Mouse (Mus musculus) C2C12 (cell line): ENCODE measurements around the gene Caln1. TPM values are rescaled to one million over a fixed set of nuclear protein-coding genes. Genes with fewer than 3 reads are reported as not detected.

Experiments used
- H3K27me3 ChIP-seq: one replicate; pipeline ENCODE4 v1.6.1; 2011; ENCODE audit not compliant: control insufficient read depth, insufficient read depth, insufficient read length
- H3K36me3 ChIP-seq: one replicate; pipeline ENCODE4 v1.6.1; 2011; ENCODE audit not compliant: control insufficient read depth, insufficient read depth
- H3K4me3 ChIP-seq: one replicate; pipeline ENCODE4 v1.5.1; 2011; ENCODE audit warnings: mild to moderate bottlenecking, control low read depth; ENCODE audit not compliant: poor library complexity, insufficient read depth, severe bottlenecking
- H3K79me2 ChIP-seq: one replicate; pipeline ENCODE4 v1.6.1; 2011; ENCODE audit not compliant: control insufficient read depth, insufficient read depth
- H3K79me3 ChIP-seq: one replicate; pipeline ENCODE4 v1.6.1; 2011; ENCODE audit warnings: low read depth, control low read depth
- H3ac ChIP-seq: one replicate; pipeline ENCODE3; 2011; ENCODE audit warnings: low read depth; ENCODE audit not compliant: control insufficient read depth, insufficient read length
- CEBPB ChIP-seq: IDR thresholded peaks from one replicate; pipeline ENCODE4 v1.6.1; 2011; ENCODE audit warnings: low read depth, mild to moderate bottlenecking, control low read depth, moderate library complexity
- CTCF ChIP-seq: IDR thresholded peaks from one replicate; pipeline ENCODE4 v1.5.1; 2011; ENCODE audit not compliant: control insufficient read depth, insufficient read depth, insufficient read length
- FOSL1 ChIP-seq: IDR thresholded peaks from one replicate; pipeline ENCODE4 v1.8.0; 2011; ENCODE audit warnings: mild to moderate bottlenecking, low read length; ENCODE audit not compliant: poor library complexity, insufficient read depth, severe bottlenecking
- MAX ChIP-seq: IDR thresholded peaks from one replicate; pipeline ENCODE4 v1.6.1; 2011; ENCODE audit warnings: mild to moderate bottlenecking, control low read depth
- MYOD1 ChIP-seq: IDR thresholded peaks from one replicate; pipeline ENCODE4 v1.6.1; 2011; ENCODE audit warnings: low read depth; ENCODE audit not compliant: control insufficient read depth, insufficient read length
- MYOG ChIP-seq: IDR thresholded peaks from one replicate; pipeline ENCODE4 v1.6.1; 2011; ENCODE audit not compliant: control insufficient read depth, insufficient read length; ENCODE audit errors: extremely low read depth
- USF1 ChIP-seq: IDR thresholded peaks from one replicate; pipeline ENCODE4 v1.6.1; 2011; ENCODE audit warnings: low read depth, mild to moderate bottlenecking, control low read depth, moderate library complexity
- polyA plus RNA-seq: library from polyadenylated mRNA; unstranded; fragments of >200 nt; fragmentation: generic; extraction: Trizol; gene quantifications from one replicate; pipeline ENCODE4 v1.2.1, GENCODE M21; 2012; ENCODE audit warnings: missing spikeins

Caln1 gene
- polyA plus RNA-seq, 1 experiment, result 0.02 TPM

DNA sequence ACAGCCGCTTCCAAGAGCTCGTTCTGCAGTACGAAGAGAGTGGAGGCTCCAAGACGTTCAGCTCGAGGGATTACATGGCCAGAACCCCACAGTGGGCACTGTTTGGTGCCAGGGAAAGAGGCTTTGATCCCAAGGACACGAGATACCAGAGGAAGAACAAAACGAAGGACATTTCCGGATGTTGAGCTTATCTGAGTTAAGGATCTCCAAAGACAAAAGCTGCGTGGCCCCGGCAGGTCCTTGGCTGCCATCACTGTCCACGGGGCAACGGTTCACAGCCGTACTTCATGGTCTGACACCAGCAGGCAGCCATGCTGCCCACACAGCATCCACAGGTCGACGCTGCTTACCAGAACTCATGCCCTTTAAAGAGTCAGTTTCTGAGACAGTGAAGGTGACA is 28.6 kb upstream of the Caln1 start:
- no peaks in the 10 kb centered on the region for H3K79me2 ChIP-seq
- H3K79me3 ChIP-seq, result no peaks in the 10 kb centered on the region
- no peak for TF ChIP-seq CEBPB
- no peak for TF ChIP-seq MYOG
- no peak for TF ChIP-seq CTCF
- TF ChIP-seq FOSL1, result no peak
- no peak for TF ChIP-seq MYOD1
- no peak for TF ChIP-seq USF1
- no peak for TF ChIP-seq MAX
- H3K36me3 ChIP-seq, result peaks cover 11% of the 10 kb centered on the region
- no peaks in the 10 kb centered on the region for H3K27me3 ChIP-seq
- no peak overlapping the region for H3K4me3 ChIP-seq
- H3ac ChIP-seq, result no peak overlapping the region

DNA sequence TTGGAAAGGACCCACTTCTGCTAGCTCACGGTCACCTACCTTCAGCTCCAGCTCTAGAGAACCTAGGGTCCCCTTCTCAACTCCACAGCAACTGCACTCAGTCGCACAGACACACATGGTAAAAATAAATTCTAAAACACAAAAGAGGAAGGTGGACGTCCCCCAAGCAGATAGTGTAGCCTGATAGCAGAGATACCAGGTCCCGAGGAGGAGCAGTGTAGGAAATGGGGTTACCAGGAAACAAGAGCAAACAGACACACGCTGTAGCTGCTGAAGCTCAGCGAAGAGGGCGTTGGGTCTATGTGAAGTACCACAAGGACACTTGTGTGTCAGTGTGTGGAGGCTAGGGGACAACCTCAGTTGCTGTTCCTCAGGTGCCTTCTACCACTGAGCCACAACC is 24.3 kb upstream of the Caln1 start:
- H3K4me3 ChIP-seq, result no peak overlapping the region
- no peak overlapping the region for H3ac ChIP-seq

DNA sequence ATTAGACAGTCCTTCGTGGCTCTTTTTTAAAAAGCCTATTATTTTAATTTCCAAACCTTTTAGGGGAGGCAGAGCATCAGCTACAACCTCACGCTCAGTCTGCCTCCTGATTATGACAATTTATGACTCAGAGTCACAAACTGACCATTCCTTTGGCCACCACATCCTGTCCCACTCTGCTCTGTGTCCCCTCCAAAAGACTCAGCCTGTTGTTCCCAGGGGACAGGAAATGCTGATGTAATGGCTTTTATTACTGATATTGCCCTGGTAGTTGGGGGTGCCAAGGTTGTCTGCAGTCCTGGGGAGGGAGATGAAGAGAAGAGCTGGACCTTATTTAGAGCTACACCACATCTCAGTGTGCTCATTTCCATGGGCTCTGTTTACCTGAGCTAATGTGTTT is 23.4 kb upstream of the Caln1 start:
- Histone ChIP-seq H3ac (no peak overlapping the region), H3K79me2 (no peaks in the 10 kb centered on the region), H3K36me3 (no peaks in the 10 kb centered on the region)

More for the DNA sequence above, 24.3 kb upstream of the Caln1 start:
- TF ChIP-seq USF1 (no peak), MAX (no peak), MYOG (no peak), CEBPB (no peak), CTCF (no peak)
- H3K36me3 ChIP-seq, result peaks cover 4% of the 10 kb centered on the region
- no peaks in the 10 kb centered on the region for H3K27me3 ChIP-seq
- H3K79me2 ChIP-seq, result no peaks in the 10 kb centered on the region
- no peaks in the 10 kb centered on the region for H3K79me3 ChIP-seq

DNA sequence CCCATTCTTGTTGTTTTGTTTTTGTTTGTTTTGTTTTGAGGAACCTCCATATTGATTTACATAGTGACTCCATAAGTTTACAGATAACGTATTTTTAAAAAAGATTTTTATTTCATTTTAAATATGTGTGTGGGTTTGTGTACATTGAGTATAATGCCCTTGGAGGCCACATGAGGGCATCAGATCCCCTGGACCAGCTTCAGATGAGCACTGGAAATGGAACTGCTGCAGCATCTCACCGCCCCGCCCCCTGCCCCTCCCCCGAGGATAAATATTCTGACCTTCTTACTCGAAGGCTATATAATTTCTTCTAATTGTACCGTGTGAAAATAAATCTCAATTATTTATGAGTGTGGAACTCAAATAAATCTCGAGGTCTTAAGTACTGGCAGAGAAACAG is 14.0 kb upstream of the Caln1 start:
- H3K79me2 ChIP-seq, result no peaks in the 10 kb centered on the region
- no peak overlapping the region for H3ac ChIP-seq

More for the DNA sequence above, 23.4 kb upstream of the Caln1 start:
- Histone ChIP-seq H3K4me3 (no peak overlapping the region), H3K79me3 (no peaks in the 10 kb centered on the region), H3K27me3 (no peaks in the 10 kb centered on the region)
- TF ChIP-seq MAX, result no peak
- TF ChIP-seq MYOG, result no peak
- TF ChIP-seq CTCF, result no peak
- no peak for TF ChIP-seq FOSL1
- no peak for TF ChIP-seq CEBPB
- no peak for TF ChIP-seq MYOD1
- TF ChIP-seq USF1, result no peak

DNA sequence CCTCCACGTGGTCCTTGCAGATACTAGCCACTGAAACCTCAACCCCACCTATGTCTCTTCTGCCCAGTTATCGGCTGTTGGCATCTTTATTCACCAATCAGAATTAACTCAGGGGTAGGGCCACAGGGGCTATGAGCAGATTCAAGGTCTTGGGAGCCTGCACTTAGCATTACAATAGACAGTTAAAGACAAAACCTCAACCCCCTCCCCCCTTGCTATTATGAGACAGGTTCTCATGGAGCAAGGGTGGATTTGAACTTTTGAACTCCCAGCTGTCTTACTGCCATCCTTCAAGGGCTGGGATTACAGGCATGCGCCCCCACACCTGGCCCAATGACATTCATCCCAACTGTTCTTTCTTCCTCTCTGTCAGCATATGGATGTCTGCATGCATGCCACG is 6.1 kb upstream of the Caln1 start:
- TF ChIP-seq MAX, result no peak
- no peak for TF ChIP-seq CTCF
- no peak for TF ChIP-seq MYOG
- TF ChIP-seq MYOD1, result no peak
- no peak for TF ChIP-seq FOSL1
- TF ChIP-seq USF1, result no peak
- Histone ChIP-seq H3K36me3 (no peaks in the 10 kb centered on the region), H3K79me3 (no peaks in the 10 kb centered on the region), H3K79me2 (no peaks in the 10 kb centered on the region), H3K4me3 (no peak overlapping the region), H3ac (no peak overlapping the region), H3K27me3 (no peaks in the 10 kb centered on the region)

More for the DNA sequence above, 14.0 kb upstream of the Caln1 start:
- Histone ChIP-seq H3K36me3 (no peaks in the 10 kb centered on the region), H3K79me3 (no peaks in the 10 kb centered on the region), H3K27me3 (no peaks in the 10 kb centered on the region), H3K4me3 (no peak overlapping the region)
- TF ChIP-seq MYOD1, result no peak
- no peak for TF ChIP-seq MYOG
- TF ChIP-seq CEBPB, result no peak
- TF ChIP-seq FOSL1, result no peak
- TF ChIP-seq CTCF, result no peak
- TF ChIP-seq MAX, result no peak
- TF ChIP-seq USF1, result no peak

DNA sequence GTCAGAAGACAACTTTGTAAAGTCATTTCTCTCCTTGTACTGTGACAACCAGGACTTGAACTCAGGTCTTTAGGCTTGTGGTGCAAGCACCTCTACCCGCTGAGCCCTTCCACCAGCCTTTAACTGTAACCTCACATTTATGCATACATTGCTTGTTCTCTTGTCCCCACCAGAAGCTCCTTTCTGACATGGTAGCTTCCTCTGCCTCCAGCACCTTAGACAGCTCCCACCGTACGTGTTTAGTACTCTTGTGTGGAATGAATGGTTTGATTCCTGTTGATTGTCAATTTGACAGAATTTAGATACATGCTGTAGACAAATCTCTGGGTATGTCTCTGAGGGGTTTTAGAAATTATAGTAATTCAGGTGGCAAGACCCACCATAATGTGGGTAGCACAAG is 5.5 kb upstream of the Caln1 start:
- Histone ChIP-seq H3ac (no peak overlapping the region), H3K36me3 (no peaks in the 10 kb centered on the region), H3K79me2 (no peaks in the 10 kb centered on the region), H3K27me3 (no peaks in the 10 kb centered on the region), H3K4me3 (no peak overlapping the region), H3K79me3 (no peaks in the 10 kb centered on the region)
- TF ChIP-seq CEBPB, result no peak
- no peak for TF ChIP-seq MYOD1
- no peak for TF ChIP-seq USF1
- TF ChIP-seq FOSL1, result no peak
- no peak for TF ChIP-seq CTCF
- TF ChIP-seq MYOG, result no peak
- TF ChIP-seq MAX, result no peak
